ENCODE assay signal across 9 mouse cellular contexts in genomic region chr16:16828757-16829615, GRCm38 (mm10). TPM values are rescaled to one million over a fixed set of nuclear protein-coding genes. Genes with fewer than 3 reads are reported as not detected.
DNase-seq lines count a peak whose midpoint lies in the region; ATAC-seq lines count a peak whose summit lies in the region.
"Had no signal": no experiment of that assay in that cellular context is flagged by ENCODE, and none has a peak within 500 bp of the region (broad histone marks: within the 10 kb centered on the region; RNA-seq: fewer than 3 reads in every experiment).

TSS of gene Spag6l (minus strand) at chr16:16829456.

- peak; percentile 63 for ATAC-seq in erythroid progenitor cell, adult 5-6 weeks (replicated peaks; ENCODE audit: low FRiP score, poor library complexity, severe bottlenecking)
- ATAC-seq in hindbrain, embryonic 12.5 days (ENCODE audit: low FRiP score) = peak; percentile 95
- peak; percentile 55; the same call in 1 of the 2 replicates for ATAC-seq in lung, embryonic 15.5 days (ENCODE audit: borderline replicate concordance, extremely low read depth, low FRiP score, low TSS enrichment)
- ATAC-seq in neural tube, embryonic 15.5 days (ENCODE audit: low FRiP score) = peak; percentile 96

- 10% methylated on average over 33 of the region's 33 CpGs for WGBS in hindbrain, embryonic 12.5 days
- 7% methylated on average over 33 of the region's 33 CpGs for WGBS in lung, embryonic 15.5 days
- 9% methylated on average over 33 of the region's 33 CpGs for WGBS in neural tube, embryonic 15.5 days

- no peaks in the 10 kb centered on the region for H3K27me3 ChIP-seq in hindbrain, embryonic 12.5 days
- no peaks in the 10 kb centered on the region for H3K27me3 ChIP-seq in lung, embryonic 15.5 days
- no peaks in the 10 kb centered on the region for H3K27me3 ChIP-seq in neural tube, embryonic 15.5 days (replicated peaks)

- H3K4me2 ChIP-seq in hindbrain, embryonic 12.5 days (replicated peaks) = peak within 1 kb of the TSS; percentile 77
- peak within 1 kb of the TSS; percentile 68 for H3K4me2 ChIP-seq in lung, embryonic 15.5 days
- peak within 1 kb of the TSS; percentile 88 for H3K4me2 ChIP-seq in neural tube, embryonic 15.5 days

- peak within 1 kb of the TSS; percentile 58 for H3K9ac ChIP-seq in hindbrain, embryonic 12.5 days
- H3K9ac ChIP-seq in lung, embryonic 15.5 days = 0 out of 2 replicates have a peak within 1 kb of the TSS, but pooled peaks have one; percentile 24
- peak within 1 kb of the TSS; percentile 62 for H3K9ac ChIP-seq in neural tube, embryonic 15.5 days (replicated peaks)

- H3K4me3 ChIP-seq in hindbrain, embryonic 12.5 days = peak within 1 kb of the TSS; percentile 52
- H3K4me3 ChIP-seq in lung, embryonic 15.5 days = peak within 1 kb of the TSS; percentile 33
- peak within 1 kb of the TSS; percentile 74 for H3K4me3 ChIP-seq in neural tube, embryonic 15.5 days (replicated peaks)

- no peaks in the 10 kb centered on the region for H3K36me3 ChIP-seq in hindbrain, embryonic 12.5 days
- no peaks in the 10 kb centered on the region for H3K36me3 ChIP-seq in lung, embryonic 15.5 days
- H3K36me3 ChIP-seq in neural tube, embryonic 15.5 days = no peaks in the 10 kb centered on the region

- H3K4me1 ChIP-seq in hindbrain, embryonic 12.5 days = 0 out of 2 replicates have a peak, but pooled peaks cover 2% of the 10 kb centered on the region
- no peaks in the 10 kb centered on the region for H3K4me1 ChIP-seq in lung, embryonic 15.5 days
- H3K4me1 ChIP-seq in neural tube, embryonic 15.5 days = 0 out of 2 replicates have a peak, but pooled peaks cover 7% of the 10 kb centered on the region

- no peaks in the 10 kb centered on the region for H3K9me3 ChIP-seq in hindbrain, embryonic 12.5 days (replicated peaks)
- H3K9me3 ChIP-seq in lung, embryonic 15.5 days = no peaks in the 10 kb centered on the region
- no peaks in the 10 kb centered on the region for H3K9me3 ChIP-seq in neural tube, embryonic 15.5 days (replicated peaks)

- DNase-seq in CD4-positive helper T cell, adult 2 months (ENCODE audit: low read depth, low spot score) = peak; percentile 89
- peak; percentile 23 for DNase-seq in adrenal gland, adult 2 months
- DNase-seq in layer of hippocampus, adult 9-11 months = peak; percentile 72
- DNase-seq in thymus, adult 18-20 months = peak; percentile 56 to 73

- no peak within 1 kb of the TSS for H3K27ac ChIP-seq in hindbrain, embryonic 12.5 days
- H3K27ac ChIP-seq in lung, embryonic 15.5 days = no peak within 1 kb of the TSS
- peak within 1 kb of the TSS; percentile 63; the same call in 1 of the 2 replicates for H3K27ac ChIP-seq in neural tube, embryonic 15.5 days (replicated peaks)

RNA-seq across cellular contexts. Expression of gene Spag6l, which starts in this region (rescaled TPM):
- under 1 TPM; 0.31 to 0.35 TPM for total RNA-seq in adrenal gland, adult 2 months (2021)
- not detected in 2 replicates for polyA plus RNA-seq in adrenal gland, adult 2 months (2012; rRNA removed)
- total RNA-seq in erythroid progenitor cell, adult 5-6 weeks (2015; ENCODE audit: low replicate concordance) = not detected in 2 replicates
- total RNA-seq in erythroid progenitor cell, adult 5-6 weeks (2017; ENCODE audit: low replicate concordance) = 3.6 TPM in 1 of 2 replicates, not detected in the other
- polyA plus RNA-seq in hindbrain, embryonic 12.5 days (2016; fragmentation: Nextera tagmentation; extraction: Ambion mirVana) = 7.5 and 8.6 TPM in 2 replicates
- polyA plus RNA-seq in lung, embryonic 15.5 days (2015; fragmentation: Nextera tagmentation; extraction: Ambion mirVana) = 3.6 and 4.9 TPM in 2 replicates
- polyA plus RNA-seq in neural tube, embryonic 15.5 days (2015; fragmentation: Nextera tagmentation; extraction: Ambion mirVana) = 13.9 and 16.3 TPM in 2 replicates
- total RNA-seq: gastrocnemius, postnatal 4 days had no signal

Comparison
In these comparisons a context has a peak if more than half of its experiments do, and no peak if none do; other contexts are left out.
1. Peak in DNase-seq in adrenal gland, adult 2 months; RNA of the gene not detected or under 1 TPM.
2. DNase-seq: peak in every context shown above with its lines; median percentile 89 in CD4-positive helper T cell, adult 2 months; 72 in layer of hippocampus, adult 9-11 months; 64 in thymus, adult 18-20 months; 23 in adrenal gland, adult 2 months.